Mouse (Mus musculus) heart, adult 18-20 months (tissue): ENCODE results near the gene Hnrnpa3. TPM values are rescaled to one million over a fixed set of nuclear protein-coding genes. Genes with fewer than 3 reads are reported as not detected.
"Not testable (repeated sequence)": the region's sequence is repeated elsewhere in the genome, so short reads cannot be mapped to it uniquely, and the experiment has no call there.

Source experiments
- DNase-seq, 2 experiments: peaks; one replicate each; pipeline ENCODE4 v3.0.0; 2021 to 2022; ENCODE audit warnings: mixed read lengths in 1 of 2
- total RNA-seq, 2 experiments: library from RNA; stranded (reverse); gene quantifications; 2 replicates each; pipeline ENCODE4 v1.2.3; 2021

Gene Hnrnpa3
- total RNA-seq, 2 experiments from 2014 or later, result 157 to 174 TPM

- DNase-seq, result peak; percentile 29 to 49
Measured at GRCm38 (mm10) chr2:75636261-75637054, 22.6 kb upstream of the Hnrnpa3 start.

- not testable (repeated sequence) for DNase-seq
Measured at GRCm38 (mm10) chr2:75637055-75637304, 22.1 kb upstream of the Hnrnpa3 start.

- DNase-seq, result no peak
Measured at GRCm38 (mm10) chr2:75637361-75637760, 21.7 kb upstream of the Hnrnpa3 start.

- not testable (repeated sequence) for DNase-seq
Measured at GRCm38 (mm10) chr2:75637822-75638221, 21.2 kb upstream of the Hnrnpa3 start.

- DNase-seq, result not testable (repeated sequence)
Measured at GRCm38 (mm10) chr2:75639535-75639934, 19.5 kb upstream of the Hnrnpa3 start.

- DNase-seq, result not testable (repeated sequence)
Measured at GRCm38 (mm10) chr2:75642312-75642711, 16.7 kb upstream of the Hnrnpa3 start.

GRCm38 (mm10) chr2:75642795-75643550, 16.1 kb upstream of the Hnrnpa3 start:
- peak; percentile 69 to 75 for DNase-seq

- no peak for DNase-seq
Measured at GRCm38 (mm10) chr2:75643950-75644349, 15.1 kb upstream of the Hnrnpa3 start.

- DNase-seq, result no peak
Measured at GRCm38 (mm10) chr2:75645251-75645650, 13.8 kb upstream of the Hnrnpa3 start.

GRCm38 (mm10) chr2:75650437-75650836, 8.6 kb upstream of the Hnrnpa3 start:
- DNase-seq, result no peak

- DNase-seq, result no peak
Measured at GRCm38 (mm10) chr2:75653150-75653549, 5.9 kb upstream of the Hnrnpa3 start.

GRCm38 (mm10) chr2:75654679-75655078, 4.4 kb upstream of the Hnrnpa3 start:
- no peak for DNase-seq

GRCm38 (mm10) chr2:75656924-75657323, 2.1 kb upstream of the Hnrnpa3 start:
- DNase-seq, result no peak

- DNase-seq, result peak in 1 of 2 experiments; percentile 54
Measured at GRCm38 (mm10) chr2:75657907-75658691, 962 bp upstream of the Hnrnpa3 start.

- peak; percentile 95 to 96 for DNase-seq
Measured at GRCm38 (mm10) chr2:75659629-75659960, 534 bp downstream of the Hnrnpa3 start.

- no peak for DNase-seq
Measured at GRCm38 (mm10) chr2:75660255-75660948, 1.3 kb downstream of the Hnrnpa3 start.

GRCm38 (mm10) chr2:75661106-75661505, 2.0 kb downstream of the Hnrnpa3 start:
- DNase-seq, result no peak

GRCm38 (mm10) chr2:75669491-75670445, 10.7 kb downstream of the Hnrnpa3 start:
- DNase-seq, result no peak

- DNase-seq, result no peak
Measured at GRCm38 (mm10) chr2:75670446-75671336, 11.6 kb downstream of the Hnrnpa3 start.

GRCm38 (mm10) chr2:75671337-75671660, 12.2 kb downstream of the Hnrnpa3 start:
- no peak for DNase-seq
